Mouse (Mus musculus): ENCODE data around the gene Zbtb16. TPM values are rescaled to one million over a fixed set of nuclear protein-coding genes. Genes with fewer than 3 reads are reported as not detected.

The Zbtb16 gene
- polyA plus RNA-seq, 1 experiment: 3.0 TPM

GRCm38 (mm10) chr9:48687891-48688290, 148.1 kb downstream of the Zbtb16 start:
- H3K4me1 ChIP-seq (ENCODE audit: control insufficient read depth, insufficient read depth, low read length): no peaks in the 10 kb centered on the region
- H3K27me3 ChIP-seq (replicated peaks; ENCODE audit: control insufficient read depth, insufficient read depth, low read length): no peaks in the 10 kb centered on the region
- no peaks in the 10 kb centered on the region for H3K36me3 ChIP-seq (ENCODE audit: control insufficient read depth, insufficient read depth, low read length)
- no peak for DNase-seq
- H3K4me3 ChIP-seq (ENCODE audit: insufficient read depth, low read depth, low read length): no peak overlapping the region
- WGBS: 80% methylated on average over 7 of the region's 7 CpGs
- H3K27ac ChIP-seq (ENCODE audit: insufficient read depth, low read depth, low read length): no peak overlapping the region
- no peak for TF ChIP-seq CTCF (conservative IDR thresholded peaks at IDR 0.05; ENCODE audit: insufficient read depth, insufficient read length, low read depth, low read length)
- no peak for TF ChIP-seq POLR2A (IDR thresholded peaks at IDR 0.05; ENCODE audit: low read depth, low read length)

- Histone ChIP-seq H3K36me3 (ENCODE audit: control insufficient read depth, insufficient read depth, low read length) (no peaks in the 10 kb centered on the region), H3K4me1 (ENCODE audit: control insufficient read depth, insufficient read depth, low read length) (no peaks in the 10 kb centered on the region), H3K27ac (ENCODE audit: insufficient read depth, low read depth, low read length) (no peak overlapping the region), H3K4me3 (ENCODE audit: insufficient read depth, low read depth, low read length) (no peak overlapping the region), H3K27me3 (replicated peaks; ENCODE audit: control insufficient read depth, insufficient read depth, low read length) (no peaks in the 10 kb centered on the region)
- TF ChIP-seq POLR2A (IDR thresholded peaks at IDR 0.05; ENCODE audit: low read depth, low read length): no peak
- TF ChIP-seq CTCF (conservative IDR thresholded peaks at IDR 0.05; ENCODE audit: insufficient read depth, insufficient read length, low read depth, low read length): no peak
- 77% methylated on average over 7 of the region's 7 CpGs for WGBS
- no peak for DNase-seq
These were observed 150.3 kb downstream of the Zbtb16 start for GRCm38 (mm10) chr9:48685721-48686120.

GRCm38 (mm10) chr9:48684144-48684543, 151.9 kb downstream of the Zbtb16 start:
- TF ChIP-seq CTCF (conservative IDR thresholded peaks at IDR 0.05; ENCODE audit: insufficient read depth, insufficient read length, low read depth, low read length): no peak
- TF ChIP-seq POLR2A (IDR thresholded peaks at IDR 0.05; ENCODE audit: low read depth, low read length): no peak
- Histone ChIP-seq H3K4me1 (ENCODE audit: control insufficient read depth, insufficient read depth, low read length) (no peaks in the 10 kb centered on the region), H3K36me3 (ENCODE audit: control insufficient read depth, insufficient read depth, low read length) (no peaks in the 10 kb centered on the region), H3K27me3 (replicated peaks; ENCODE audit: control insufficient read depth, insufficient read depth, low read length) (no peaks in the 10 kb centered on the region), H3K27ac (ENCODE audit: insufficient read depth, low read depth, low read length) (no peak overlapping the region), H3K4me3 (ENCODE audit: insufficient read depth, low read depth, low read length) (no peak overlapping the region)
- DNase-seq: no peak
- WGBS: 92% methylated on average over 5 of the region's 5 CpGs

GRCm38 (mm10) chr9:48681193-48681592, 154.8 kb downstream of the Zbtb16 start:
- no peak for DNase-seq
- no peaks in the 10 kb centered on the region for H3K36me3 ChIP-seq (ENCODE audit: control insufficient read depth, insufficient read depth, low read length)
- no peak for TF ChIP-seq CTCF (conservative IDR thresholded peaks at IDR 0.05; ENCODE audit: insufficient read depth, insufficient read length, low read depth, low read length)
- no peak for TF ChIP-seq POLR2A (IDR thresholded peaks at IDR 0.05; ENCODE audit: low read depth, low read length)
- H3K4me3 ChIP-seq (ENCODE audit: insufficient read depth, low read depth, low read length): no peak overlapping the region
- no peaks in the 10 kb centered on the region for H3K4me1 ChIP-seq (ENCODE audit: control insufficient read depth, insufficient read depth, low read length)
- 95% methylated on average over 8 of the region's 8 CpGs for WGBS
- H3K27me3 ChIP-seq (replicated peaks; ENCODE audit: control insufficient read depth, insufficient read depth, low read length): no peaks in the 10 kb centered on the region
- no peak overlapping the region for H3K27ac ChIP-seq (ENCODE audit: insufficient read depth, low read depth, low read length)

DNA sequence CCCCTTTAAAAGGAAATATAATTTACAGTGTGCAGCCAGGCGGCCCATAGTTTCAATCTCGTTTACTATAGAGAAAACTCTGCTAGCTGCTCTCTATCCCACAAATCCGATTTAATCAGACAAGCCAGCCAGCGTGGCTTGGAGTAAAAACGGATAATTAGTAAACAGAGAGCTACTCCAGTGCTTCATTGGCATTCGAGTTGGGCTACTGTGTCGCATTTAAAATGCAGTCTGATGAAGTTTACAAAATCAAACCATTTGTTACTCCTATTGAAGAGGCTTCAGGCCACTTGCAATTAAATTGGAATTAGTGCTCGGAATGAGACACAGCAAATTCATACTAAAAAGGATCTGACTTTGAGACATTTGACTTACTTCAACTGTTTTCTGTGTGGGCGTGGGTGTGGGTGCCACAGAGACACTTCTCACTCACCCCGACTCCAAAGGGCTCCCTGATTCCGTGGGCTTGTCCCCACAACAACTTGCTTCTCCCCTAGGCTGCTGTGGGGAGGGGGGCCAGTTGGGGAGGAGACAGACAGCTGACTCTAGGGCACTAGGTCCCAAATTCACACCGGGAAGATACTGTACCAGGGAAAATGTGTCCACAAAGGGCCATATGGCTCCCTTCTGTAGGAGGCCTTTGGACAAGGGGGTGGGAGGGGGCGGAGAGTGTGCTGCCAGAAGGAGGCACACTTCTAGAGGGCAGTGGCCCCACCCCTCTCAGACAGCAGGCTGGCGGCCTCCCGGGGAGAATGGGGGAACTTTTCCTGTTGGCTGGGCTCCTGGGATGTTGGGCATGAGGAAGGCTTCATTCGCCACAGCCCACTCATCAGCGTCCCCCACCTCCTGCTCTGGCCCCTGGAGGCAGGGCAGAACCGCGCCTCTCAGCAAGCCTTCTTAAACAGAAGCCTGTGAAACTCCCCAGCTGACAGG, 157.3 kb downstream of the Zbtb16 start:
- H3K4me1 ChIP-seq (ENCODE audit: control insufficient read depth, insufficient read depth, low read length): 0 out of 2 replicates have a peak, but pooled peaks cover 3% of the 10 kb centered on the region
- H3K4me3 ChIP-seq (ENCODE audit: insufficient read depth, low read depth, low read length): no peak overlapping the region
- peak; percentile 24 for DNase-seq
- no peaks in the 10 kb centered on the region for H3K36me3 ChIP-seq (ENCODE audit: control insufficient read depth, insufficient read depth, low read length)
- TF ChIP-seq POLR2A (IDR thresholded peaks at IDR 0.05; ENCODE audit: low read depth, low read length) (no peak), CTCF (conservative IDR thresholded peaks at IDR 0.05; ENCODE audit: insufficient read depth, insufficient read length, low read depth, low read length) (no peak)
- H3K27me3 ChIP-seq (replicated peaks; ENCODE audit: control insufficient read depth, insufficient read depth, low read length): no peaks in the 10 kb centered on the region
- WGBS: 47% methylated on average over 19 of the region's 19 CpGs
- no peak overlapping the region for H3K27ac ChIP-seq (ENCODE audit: insufficient read depth, low read depth, low read length)

- Histone ChIP-seq H3K36me3 (ENCODE audit: control insufficient read depth, insufficient read depth, low read length) (no peaks in the 10 kb centered on the region), H3K4me3 (ENCODE audit: insufficient read depth, low read depth, low read length) (no peak overlapping the region), H3K27me3 (replicated peaks; ENCODE audit: control insufficient read depth, insufficient read depth, low read length) (no peaks in the 10 kb centered on the region), H3K4me1 (ENCODE audit: control insufficient read depth, insufficient read depth, low read length) (0 out of 2 replicates have a peak, but pooled peaks cover 3% of the 10 kb centered on the region), H3K27ac (ENCODE audit: insufficient read depth, low read depth, low read length) (peak overlapping the region; percentile 67; the same call in 1 of the 2 replicates)
- 34% methylated on average over 11 of the region's 11 CpGs for WGBS
- peak; percentile 69 for DNase-seq
- TF ChIP-seq CTCF (conservative IDR thresholded peaks at IDR 0.05; ENCODE audit: insufficient read depth, insufficient read length, low read depth, low read length) (no peak), POLR2A (IDR thresholded peaks at IDR 0.05; ENCODE audit: low read depth, low read length) (no peak)
These were observed 160.8 kb downstream of the Zbtb16 start for GRCm38 (mm10) chr9:48675151-48675790.

Measured in kidney, adult 2 months (tissue).